Mouse (Mus musculus): ENCODE results near the gene Prdm16.

- TF ChIP-seq POLR2A (IDR thresholded peaks at IDR 0.05; ENCODE audit: insufficient read length, low read depth), result no peak
- no peak for TF ChIP-seq CEBPB (IDR thresholded peaks at IDR 0.05; ENCODE audit: insufficient read depth, poor library complexity, severe bottlenecking)
- no peak for TF ChIP-seq E2F4 (IDR thresholded peaks at IDR 0.05; ENCODE audit: insufficient read depth)
- TF ChIP-seq USF1 (IDR thresholded peaks at IDR 0.05; ENCODE audit: low read depth), result no peak
- no peak for TF ChIP-seq TCF3 (IDR thresholded peaks at IDR 0.05; ENCODE audit: insufficient read length, low read depth)
- no peak for TF ChIP-seq MAX (IDR thresholded peaks at IDR 0.05; ENCODE audit: low read depth)
- no peak for TF ChIP-seq MYOD1 (IDR thresholded peaks at IDR 0.05; ENCODE audit: control insufficient read depth in 1 of 3, insufficient read length in 2 of 3, low read depth in 2 of 3)
- no peak for TF ChIP-seq TCF12 (IDR thresholded peaks at IDR 0.05; ENCODE audit: insufficient read depth, poor library complexity, severe bottlenecking)
- TF ChIP-seq MYOG (IDR thresholded peaks at IDR 0.05; ENCODE audit: control insufficient read depth in 1 of 3, insufficient read depth in 1 of 3, insufficient read length in 2 of 3, low read depth in 2 of 3), result no peak
- no peak for TF ChIP-seq POLR2AphosphoS2 (IDR thresholded peaks at IDR 0.05; ENCODE audit: insufficient read length, low read depth)
- TF ChIP-seq SRF (IDR thresholded peaks at IDR 0.05; ENCODE audit: control insufficient read depth, insufficient read length, low read depth), result no peak
- no peak for TF ChIP-seq REST (IDR thresholded peaks at IDR 0.05; ENCODE audit: insufficient read depth, insufficient read length)
Measured at GRCm38 (mm10) chr4:154636053-154636433, 630 bp downstream of the Prdm16 start.

Data from myocyte (in vitro differentiated cells).